Mouse (Mus musculus): ENCODE results near the gene Tmem185b. TPM values are rescaled to one million over a fixed set of nuclear protein-coding genes. Genes with fewer than 3 reads are reported as not detected.

Gene Tmem185b
- total and polyA plus RNA-seq, 2 experiments from 2014 or later = 12.3 to 14.6 TPM

DNA sequence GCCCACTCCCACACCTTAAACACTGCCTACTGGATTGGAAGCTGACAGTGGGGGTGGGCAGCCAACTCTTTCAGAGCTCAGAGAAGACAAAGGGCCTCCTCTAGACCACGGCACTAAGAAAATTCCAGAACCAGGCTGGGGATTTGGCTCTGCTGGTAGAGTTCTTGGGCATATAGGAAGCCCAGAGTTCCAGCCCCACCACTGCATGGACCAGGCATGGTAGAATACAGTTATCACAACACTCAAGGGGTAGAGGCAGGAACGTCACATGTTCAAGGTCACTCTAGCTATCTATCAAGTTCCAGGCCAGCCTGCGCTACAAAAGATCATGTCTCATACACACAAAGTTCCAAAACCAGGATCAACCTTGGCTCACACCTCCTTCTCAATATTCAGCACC, 22.8 kb upstream of the Tmem185b start:
- Histone ChIP-seq H3K4me3 (ENCODE audit: low read depth, low read length) (peak overlapping the region; percentile 79; the same call in 1 of the 2 replicates), H3K9me3 (ENCODE audit: low read length) (no peaks in the 10 kb centered on the region), H3K4me1 (ENCODE audit: insufficient read depth) (peaks cover 8% of the 10 kb centered on the region; the same call in 1 of the 2 replicates), H3K36me3 (ENCODE audit: insufficient read depth) (no peaks in the 10 kb centered on the region), H3K27me3 (ENCODE audit: insufficient read depth, low read length) (no peaks in the 10 kb centered on the region), H3K27ac (ENCODE audit: low read depth, low read length) (no peak overlapping the region), H3K4me2 (ENCODE audit: low read depth) (peak overlapping the region; percentile 89), H3K9ac (no peak overlapping the region)
- ATAC-seq = no peak
- DNase-seq = no peak
- TF ChIP-seq CTCF (IDR thresholded peaks at IDR 0.05; ENCODE audit: low read depth) = no peak
- WGBS = 83% methylated on average over 3 of the region's 3 CpGs

DNA sequence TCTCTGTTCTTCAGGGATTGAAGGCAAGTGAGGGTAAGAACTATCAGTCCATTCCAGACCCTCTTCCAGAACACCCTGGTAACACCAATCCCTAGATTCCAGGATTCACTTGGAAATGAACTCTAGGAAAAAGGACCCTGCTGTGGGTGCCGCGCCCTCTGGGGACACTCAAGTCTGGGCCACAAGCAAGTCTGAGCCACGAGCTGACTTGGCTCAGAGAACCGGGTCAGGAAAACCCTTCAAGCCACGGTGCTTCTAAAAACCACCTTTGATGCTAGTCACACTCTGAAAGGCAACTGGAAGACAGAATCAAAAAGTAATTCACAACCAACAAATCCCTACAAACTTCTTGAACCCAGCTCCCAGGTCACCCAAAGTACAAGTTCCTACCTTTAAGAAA, 22.2 kb upstream of the Tmem185b start:
- Histone ChIP-seq H3K36me3 (ENCODE audit: insufficient read depth) (no peaks in the 10 kb centered on the region), H3K4me3 (ENCODE audit: low read depth, low read length) (peak overlapping the region; percentile 79), H3K27ac (ENCODE audit: low read depth, low read length) (no peak overlapping the region), H3K9me3 (ENCODE audit: low read length) (no peaks in the 10 kb centered on the region), H3K27me3 (ENCODE audit: insufficient read depth, low read length) (no peaks in the 10 kb centered on the region), H3K4me2 (ENCODE audit: low read depth) (peak overlapping the region; percentile 89), H3K4me1 (ENCODE audit: insufficient read depth) (peaks cover 8% of the 10 kb centered on the region; the same call in 1 of the 2 replicates), H3K9ac (peak overlapping the region; percentile 83)
- no peak for TF ChIP-seq CTCF (IDR thresholded peaks at IDR 0.05; ENCODE audit: low read depth)
- ATAC-seq = no peak
- WGBS = 24% methylated on average over 5 of the region's 5 CpGs
- peak; percentile 18 for DNase-seq

DNA sequence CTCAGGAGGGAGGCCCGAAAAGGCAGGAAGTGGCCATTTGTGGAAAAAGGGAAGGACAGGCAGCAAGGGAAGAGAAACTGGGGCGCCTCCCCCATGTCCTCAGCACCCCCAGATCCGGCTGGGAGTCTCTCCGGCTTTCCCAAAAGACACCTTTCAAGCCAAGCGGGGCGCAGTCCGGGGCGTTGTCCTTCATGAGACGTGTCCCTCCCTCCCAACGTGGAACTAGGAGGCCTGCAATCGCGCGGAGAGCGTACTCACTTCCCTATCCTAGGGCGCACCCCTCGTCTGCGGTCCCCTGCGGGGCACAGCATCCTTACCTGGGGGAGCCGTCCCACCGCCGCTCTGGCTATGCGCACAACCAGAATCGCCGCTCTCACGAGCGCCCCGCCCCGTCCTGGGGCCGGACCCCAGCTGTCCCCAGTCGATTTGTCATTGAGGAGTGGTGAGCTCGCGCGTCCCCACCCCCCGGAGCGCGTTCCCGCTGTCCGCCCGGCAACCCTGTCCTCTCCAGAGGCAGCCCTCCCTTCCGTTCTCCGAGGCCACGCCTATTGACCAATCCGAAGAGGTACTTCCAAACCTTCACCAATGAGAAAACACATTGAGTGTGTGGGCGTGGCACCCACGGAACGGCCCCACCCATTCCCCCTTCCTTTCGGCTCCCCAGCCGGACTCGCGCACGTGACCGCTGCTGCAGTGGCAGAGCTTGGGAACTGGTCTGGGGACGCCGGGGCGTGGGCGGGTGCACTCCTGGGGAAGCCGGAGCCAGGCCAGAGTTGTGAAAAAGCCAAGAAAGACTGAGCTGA, 21.5 kb upstream of the Tmem185b start, which contains the start of gene Ralb:
TSS of gene Ralb (minus strand) at position 535 of the 803 bp plus-strand sequence.
- Histone ChIP-seq H3K27ac (ENCODE audit: low read depth, low read length) (peak within 1 kb of the TSS; percentile 59; the same call in 1 of the 2 replicates), H3K4me3 (ENCODE audit: low read depth, low read length) (peak within 1 kb of the TSS; percentile 79)

DNA sequence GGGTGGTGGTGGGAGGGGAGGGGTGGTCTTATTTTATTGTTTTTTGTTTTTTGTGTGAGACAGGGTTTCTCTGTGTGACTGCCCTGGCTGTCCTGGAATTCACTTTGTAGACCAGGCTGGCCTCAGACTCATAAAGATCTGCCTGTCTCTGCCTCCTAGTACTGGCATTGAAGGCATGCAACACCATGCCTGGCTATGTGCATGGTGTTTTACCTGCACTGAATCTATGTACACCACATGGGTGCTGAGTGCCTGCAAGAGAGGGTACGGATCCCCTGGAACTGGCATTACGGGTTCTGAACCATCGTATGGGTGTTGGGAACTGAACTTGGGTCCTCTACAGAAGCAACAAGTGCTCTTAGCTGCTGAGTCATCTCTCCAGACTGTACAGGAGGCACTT, 20.0 kb upstream of the Tmem185b start:
- Histone ChIP-seq H3K4me2 (ENCODE audit: low read depth) (no peak overlapping the region), H3K9ac (no peak overlapping the region), H3K9me3 (ENCODE audit: low read length) (no peaks in the 10 kb centered on the region), H3K4me3 (ENCODE audit: low read depth, low read length) (no peak overlapping the region), H3K36me3 (ENCODE audit: insufficient read depth) (no peaks in the 10 kb centered on the region), H3K4me1 (ENCODE audit: insufficient read depth) (peaks cover 8% of the 10 kb centered on the region; the same call in 1 of the 2 replicates), H3K27ac (ENCODE audit: low read depth, low read length) (no peak overlapping the region), H3K27me3 (ENCODE audit: insufficient read depth, low read length) (no peaks in the 10 kb centered on the region)
- no peak for ATAC-seq
- 91% methylated on average over 3 of the region's 3 CpGs for WGBS
- TF ChIP-seq CTCF (IDR thresholded peaks at IDR 0.05; ENCODE audit: low read depth) = no peak
- DNase-seq = no peak

More for the DNA sequence above, 21.5 kb upstream of the Tmem185b start, which contains the start of gene Ralb:
- Histone ChIP-seq H3K9me3 (ENCODE audit: low read length) (no peaks in the 10 kb centered on the region), H3K4me2 (ENCODE audit: low read depth) (peak within 1 kb of the TSS; percentile 89), H3K9ac (peak within 1 kb of the TSS; percentile 83), H3K36me3 (ENCODE audit: insufficient read depth) (no peaks in the 10 kb centered on the region), H3K27me3 (ENCODE audit: insufficient read depth, low read length) (no peaks in the 10 kb centered on the region), H3K4me1 (ENCODE audit: insufficient read depth) (peaks cover 8% of the 10 kb centered on the region; the same call in 1 of the 2 replicates)
- WGBS = 3% methylated on average over 57 of the region's 57 CpGs
- TF ChIP-seq CTCF (IDR thresholded peaks at IDR 0.05; ENCODE audit: low read depth) = 0 out of 2 replicates have a peak, but pooled peaks have one; percentile 1
- ATAC-seq = peak; percentile 98
- peak; percentile 94 for DNase-seq

DNA sequence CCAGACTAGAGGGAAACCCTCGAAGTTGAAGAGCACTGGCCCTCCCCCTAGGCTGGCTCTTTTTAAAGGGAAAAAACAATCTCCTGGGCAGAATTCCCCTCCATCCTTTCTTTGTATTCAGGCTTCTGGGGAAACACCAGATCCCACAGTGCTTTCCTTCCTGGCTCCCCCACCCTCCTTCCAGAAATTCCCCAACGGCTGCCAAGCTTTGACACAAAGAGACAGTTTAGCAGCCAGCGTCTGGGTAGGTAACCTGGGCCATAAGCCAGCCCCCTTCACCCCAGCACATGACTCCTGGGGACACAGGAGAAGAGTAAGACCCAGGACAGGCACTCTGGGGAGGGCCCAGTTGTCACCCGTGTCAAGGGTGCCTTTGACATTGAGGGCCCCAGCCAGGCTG, 17.4 kb upstream of the Tmem185b start:
- DNase-seq = peak; percentile 23
- Histone ChIP-seq H3K36me3 (ENCODE audit: insufficient read depth) (no peaks in the 10 kb centered on the region), H3K9me3 (ENCODE audit: low read length) (no peaks in the 10 kb centered on the region), H3K4me3 (ENCODE audit: low read depth, low read length) (no peak overlapping the region), H3K9ac (no peak overlapping the region), H3K27ac (ENCODE audit: low read depth, low read length) (no peak overlapping the region), H3K4me1 (ENCODE audit: insufficient read depth) (no peaks in the 10 kb centered on the region), H3K27me3 (ENCODE audit: insufficient read depth, low read length) (no peaks in the 10 kb centered on the region), H3K4me2 (ENCODE audit: low read depth) (no peak overlapping the region)
- no peak for ATAC-seq
- 19% methylated on average over 4 of the region's 4 CpGs for WGBS
- no peak for TF ChIP-seq CTCF (IDR thresholded peaks at IDR 0.05; ENCODE audit: low read depth)

DNA sequence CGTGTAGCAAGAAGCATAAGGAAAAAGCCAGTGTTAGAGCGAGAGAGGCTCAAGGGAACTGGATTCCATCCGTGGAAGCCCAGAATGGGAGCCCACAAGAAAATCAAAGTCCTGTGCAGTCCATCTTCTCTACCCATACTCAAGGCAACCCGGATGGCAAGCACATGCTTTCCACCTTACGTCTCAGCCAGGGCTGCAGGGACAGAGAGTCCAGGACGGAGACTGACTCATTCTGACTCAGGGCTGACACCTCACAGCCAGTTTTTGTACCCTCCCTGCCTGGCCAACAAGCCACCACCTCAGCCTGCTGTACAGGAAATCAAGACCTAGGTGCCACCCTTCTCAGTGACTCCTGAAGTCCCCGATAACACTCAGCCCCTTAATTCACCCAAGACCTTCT, 16.5 kb upstream of the Tmem185b start:
- Histone ChIP-seq H3K4me3 (ENCODE audit: low read depth, low read length) (no peak overlapping the region), H3K9ac (no peak overlapping the region), H3K27me3 (ENCODE audit: insufficient read depth, low read length) (no peaks in the 10 kb centered on the region), H3K36me3 (ENCODE audit: insufficient read depth) (no peaks in the 10 kb centered on the region), H3K4me1 (ENCODE audit: insufficient read depth) (no peaks in the 10 kb centered on the region), H3K9me3 (ENCODE audit: low read length) (no peaks in the 10 kb centered on the region), H3K27ac (ENCODE audit: low read depth, low read length) (no peak overlapping the region), H3K4me2 (ENCODE audit: low read depth) (no peak overlapping the region)
- no peak for TF ChIP-seq CTCF (IDR thresholded peaks at IDR 0.05; ENCODE audit: low read depth)
- DNase-seq (no peak), ATAC-seq (no peak)
- 88% methylated on average over 7 of the region's 7 CpGs for WGBS

DNA sequence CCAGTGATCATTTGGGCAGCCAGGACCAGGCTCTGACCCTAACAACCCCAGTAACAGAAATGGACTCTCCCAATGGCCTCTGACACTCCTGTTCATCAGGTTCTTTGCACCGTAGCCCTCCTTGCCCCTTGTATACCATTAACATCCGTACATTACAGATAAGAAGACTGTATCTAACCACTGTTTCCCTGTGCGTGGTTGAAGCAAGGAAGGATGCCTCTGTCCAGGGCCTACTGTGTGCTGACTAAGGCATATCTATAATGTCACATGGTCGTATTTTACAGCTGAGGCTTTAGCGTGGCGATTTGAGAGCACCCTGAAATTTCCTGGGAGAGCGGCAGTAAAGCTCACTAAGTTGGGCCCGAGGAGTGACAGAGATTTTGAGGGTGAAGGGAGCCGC, 15.6 kb upstream of the Tmem185b start:
- H3K36me3 ChIP-seq (ENCODE audit: insufficient read depth) = no peaks in the 10 kb centered on the region
- DNase-seq (no peak), ATAC-seq (no peak)
- H3K9me3 ChIP-seq (ENCODE audit: low read length) = no peaks in the 10 kb centered on the region
- no peaks in the 10 kb centered on the region for H3K27me3 ChIP-seq (ENCODE audit: insufficient read depth, low read length)
- H3K4me2 ChIP-seq (ENCODE audit: low read depth) = no peak overlapping the region
- TF ChIP-seq CTCF (IDR thresholded peaks at IDR 0.05; ENCODE audit: low read depth) = no peak
- WGBS = 70% methylated on average over 9 of the region's 9 CpGs
- H3K4me1 ChIP-seq (ENCODE audit: insufficient read depth) = no peaks in the 10 kb centered on the region
- H3K9ac ChIP-seq = no peak overlapping the region
- no peak overlapping the region for H3K4me3 ChIP-seq (ENCODE audit: low read depth, low read length)
- H3K27ac ChIP-seq (ENCODE audit: low read depth, low read length) = no peak overlapping the region

All from forebrain, postnatal 0 days (tissue).